Mouse (Mus musculus): Measurements from ENCODE around the gene Ubtd2.

Ubtd2 gene

DNA sequence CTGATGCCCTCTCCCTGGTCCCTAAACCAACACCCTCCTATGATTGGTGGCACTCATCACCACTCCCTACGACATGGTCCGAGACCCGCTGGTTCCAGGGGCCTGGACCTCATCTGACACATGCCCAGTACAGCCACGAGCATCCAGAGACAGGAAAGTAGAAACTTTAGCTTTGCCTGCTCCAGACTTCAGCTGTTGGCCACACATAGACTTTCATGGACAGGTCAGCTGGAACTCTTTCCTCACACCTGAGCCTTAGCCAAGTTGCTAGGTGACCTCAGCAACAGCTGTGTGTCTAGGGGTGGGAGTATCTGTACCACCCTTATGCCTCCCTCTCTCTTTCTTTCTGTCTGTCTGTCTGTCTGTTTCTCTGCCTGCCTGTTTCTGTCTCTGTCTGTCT is 93.1 kb downstream of the Ubtd2 start:
- DNase-seq: no peak

DNA sequence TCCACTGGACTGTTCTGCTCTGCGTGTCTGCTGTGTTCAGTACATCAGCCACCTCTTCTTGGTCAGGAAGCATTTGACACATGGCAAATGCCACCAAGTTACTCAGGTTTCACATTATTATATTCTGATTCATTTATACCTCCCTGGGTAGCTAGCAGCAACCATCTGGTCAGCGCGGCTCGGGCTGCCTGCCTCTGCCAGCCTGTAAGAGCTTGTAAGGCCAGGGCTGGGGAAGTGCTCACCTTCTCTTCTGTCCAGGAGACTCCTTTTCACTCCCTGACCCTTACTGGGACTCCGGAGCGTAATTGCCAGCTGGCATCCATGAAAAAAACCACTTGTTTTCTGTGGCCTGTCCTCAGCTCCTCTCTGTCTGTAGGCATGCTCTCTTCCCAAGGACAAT is 94.1 kb downstream of the Ubtd2 start:
- DNase-seq: peak; percentile 85

GRCm38 (mm10) chr11:32550102-32550501 is 94.9 kb downstream of the Ubtd2 start:
- DNase-seq: no peak

GRCm38 (mm10) chr11:32551056-32551455 is 95.9 kb downstream of the Ubtd2 start:
- DNase-seq: no peak

- DNase-seq: no peak
These were observed 96.6 kb downstream of the Ubtd2 start for GRCm38 (mm10) chr11:32551579-32552297.

GRCm38 (mm10) chr11:32552401-32553090 is 97.4 kb downstream of the Ubtd2 start:
- DNase-seq: no peak

- DNase-seq: no peak
These were observed 98.4 kb downstream of the Ubtd2 start for GRCm38 (mm10) chr11:32553311-32554140.

DNA sequence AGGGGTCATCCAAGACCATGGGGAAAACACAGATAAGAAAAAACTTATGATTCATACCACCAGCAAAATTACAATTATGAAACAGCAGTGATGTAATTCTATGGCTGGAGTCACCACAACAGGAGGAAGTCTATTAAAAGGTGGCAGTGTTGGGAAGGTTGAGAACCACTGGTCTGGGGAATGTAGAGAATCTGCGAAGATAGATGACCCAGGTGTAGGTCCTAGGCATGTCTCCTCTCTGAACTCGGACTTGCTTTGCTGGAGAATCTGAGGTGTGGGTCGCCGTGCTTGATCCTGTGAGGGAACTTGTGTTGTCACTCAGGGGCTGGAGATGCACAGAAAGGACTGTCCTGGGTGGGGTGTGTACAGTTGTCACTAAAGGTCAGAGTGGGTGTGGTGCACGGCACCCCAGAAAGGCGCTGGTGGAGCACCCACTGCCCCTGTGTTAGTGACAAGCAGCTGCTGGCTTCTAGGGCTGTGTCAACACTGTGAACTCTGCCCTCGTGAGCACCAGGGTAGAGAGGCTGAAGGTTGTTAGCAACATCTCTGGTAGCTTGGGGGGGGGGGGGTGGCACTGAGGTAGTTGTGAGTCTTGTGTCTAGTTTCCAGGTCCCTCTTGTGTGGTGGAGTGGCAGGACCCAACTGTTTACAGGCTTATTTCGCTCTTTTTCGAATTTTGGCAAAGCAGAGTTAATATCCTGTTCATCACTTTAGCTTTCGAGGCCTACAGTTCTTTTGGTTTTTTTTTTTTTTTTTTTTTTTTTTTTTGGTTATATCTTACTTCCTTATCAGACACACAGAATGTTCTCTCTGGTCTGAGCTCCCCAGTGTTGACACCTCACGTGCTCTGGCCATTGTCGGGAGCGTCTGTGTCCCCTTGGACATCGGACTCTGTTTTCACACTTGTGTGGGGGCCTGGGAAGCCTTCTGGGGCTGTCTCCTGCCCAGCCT is 99.2 kb downstream of the Ubtd2 start:
- DNase-seq: no peak

GRCm38 (mm10) chr11:32555103-32555689 is 100.0 kb downstream of the Ubtd2 start:
- no peak for DNase-seq

GRCm38 (mm10) chr11:32556333-32556990 is 101.3 kb downstream of the Ubtd2 start:
- DNase-seq: no peak

GRCm38 (mm10) chr11:32558026-32558425 is 102.9 kb downstream of the Ubtd2 start:
- DNase-seq: no peak

DNA sequence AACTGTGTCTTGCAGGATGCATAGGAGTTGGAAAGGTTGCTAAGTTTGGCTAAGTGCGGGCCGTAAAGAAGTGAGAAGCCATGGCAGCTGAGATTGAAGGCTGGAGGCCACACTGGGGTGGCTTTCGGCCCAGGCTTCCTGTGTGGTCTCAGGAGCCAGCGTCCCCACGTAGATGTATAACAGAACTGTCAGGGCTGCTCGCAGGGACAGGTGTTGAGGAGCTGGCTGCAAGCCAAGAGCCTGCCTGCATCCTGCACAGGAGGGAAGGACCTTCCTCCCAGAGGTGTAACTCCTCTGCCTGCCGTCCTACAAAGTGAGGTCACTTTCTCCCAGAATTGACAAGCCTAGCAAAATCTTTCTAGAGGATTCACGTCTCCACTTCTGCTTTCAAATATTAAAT is 103.5 kb downstream of the Ubtd2 start:
- DNase-seq: no peak

DNA sequence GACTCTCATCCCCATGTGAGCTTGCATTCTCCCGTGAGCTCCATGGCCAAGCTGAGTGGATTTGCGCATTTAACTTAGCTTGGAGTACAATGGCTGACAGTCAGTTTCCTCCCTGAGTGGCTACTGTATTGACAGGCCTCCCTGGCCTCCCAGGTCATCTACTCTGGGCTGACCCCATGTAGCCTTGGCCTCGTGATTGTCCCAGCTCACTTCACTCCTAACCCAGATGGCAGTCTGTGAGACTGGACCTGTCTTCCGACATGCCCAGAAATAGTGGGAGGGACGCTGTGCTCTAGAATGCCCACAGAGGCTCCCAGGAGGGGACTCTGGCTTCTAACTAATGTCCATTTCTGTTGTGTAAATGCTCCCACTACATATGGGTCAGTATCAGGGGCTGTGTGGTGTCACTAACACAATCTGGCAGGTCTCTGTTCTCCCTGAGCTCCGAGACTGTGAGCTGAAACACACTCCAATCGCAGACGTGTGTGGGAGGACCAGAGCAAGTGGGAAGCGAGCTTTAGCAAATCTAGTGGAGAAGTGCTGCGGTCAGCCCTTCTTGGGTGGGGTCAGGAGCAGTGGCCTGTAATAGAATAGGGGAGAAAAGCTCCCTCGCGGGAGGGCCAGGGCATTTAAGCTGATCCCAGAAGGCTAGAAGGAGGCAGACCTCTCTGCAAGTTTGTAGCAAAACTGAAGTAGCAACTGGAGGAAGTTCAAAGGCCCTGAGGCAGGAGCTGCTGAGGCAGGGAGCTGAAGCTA is 105.0 kb downstream of the Ubtd2 start:
- DNase-seq: no peak

DNA sequence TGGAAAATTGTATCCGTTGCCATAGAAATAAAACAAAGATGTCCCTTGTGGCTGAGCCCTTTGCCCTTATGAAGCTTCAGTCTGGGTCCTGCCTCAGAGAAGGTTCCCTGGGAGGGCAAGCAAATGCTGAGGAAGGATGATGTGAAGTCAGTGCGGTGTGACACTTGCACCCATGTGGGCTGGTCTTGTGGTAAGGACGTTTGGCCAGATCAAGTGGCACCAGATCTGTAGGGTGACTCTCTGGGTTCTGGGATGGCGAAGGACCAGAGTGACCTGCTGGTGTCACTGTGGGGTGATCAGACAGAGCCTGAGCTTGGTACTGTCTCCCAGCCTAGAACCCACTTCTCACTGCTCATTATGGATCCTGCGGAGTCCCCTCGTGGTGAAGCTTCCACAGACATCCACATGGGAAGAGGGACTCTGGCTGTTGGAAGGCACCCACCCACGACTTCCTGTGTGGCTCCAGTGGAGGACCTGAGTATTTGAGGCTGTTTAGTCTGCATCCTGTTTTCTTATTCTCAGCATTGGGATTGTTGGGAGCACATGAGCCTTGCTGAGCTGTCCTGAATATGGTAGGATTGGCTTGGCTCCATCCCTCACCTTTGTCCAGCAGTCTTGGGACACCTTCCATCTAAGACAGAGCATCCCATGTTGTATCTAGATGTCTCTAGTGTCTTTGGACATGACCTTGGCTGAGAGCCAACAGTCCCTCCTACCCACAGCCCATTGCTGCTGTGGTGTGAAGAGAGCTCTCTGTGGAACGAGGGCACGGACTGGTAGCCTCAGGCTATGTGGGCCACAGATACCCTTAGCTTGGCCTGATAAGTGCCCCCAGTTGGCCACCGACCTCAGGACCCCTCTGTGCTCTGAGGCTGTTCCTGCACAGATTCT is 106.5 kb downstream of the Ubtd2 start:
- no peak for DNase-seq

DNA sequence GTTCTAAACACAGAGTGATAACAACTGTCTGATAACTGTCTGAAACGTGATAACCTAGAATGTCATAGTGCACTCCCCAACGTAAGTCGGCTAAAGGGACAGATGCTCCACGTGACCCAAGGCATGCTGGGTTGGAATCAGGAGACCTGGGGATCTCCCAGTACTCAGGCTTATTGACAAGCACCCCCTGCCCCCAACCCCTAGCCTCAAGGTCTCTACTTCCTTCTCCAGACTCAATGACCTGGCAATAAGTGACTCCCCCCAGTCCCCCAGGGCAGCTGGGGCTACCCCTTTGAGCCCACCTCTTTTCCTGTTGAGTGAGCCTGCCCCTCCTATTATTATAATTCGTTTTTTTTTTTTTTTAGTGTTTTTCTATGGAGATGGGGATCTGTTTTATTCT is 107.5 kb downstream of the Ubtd2 start:
- DNase-seq: no peak

DNA sequence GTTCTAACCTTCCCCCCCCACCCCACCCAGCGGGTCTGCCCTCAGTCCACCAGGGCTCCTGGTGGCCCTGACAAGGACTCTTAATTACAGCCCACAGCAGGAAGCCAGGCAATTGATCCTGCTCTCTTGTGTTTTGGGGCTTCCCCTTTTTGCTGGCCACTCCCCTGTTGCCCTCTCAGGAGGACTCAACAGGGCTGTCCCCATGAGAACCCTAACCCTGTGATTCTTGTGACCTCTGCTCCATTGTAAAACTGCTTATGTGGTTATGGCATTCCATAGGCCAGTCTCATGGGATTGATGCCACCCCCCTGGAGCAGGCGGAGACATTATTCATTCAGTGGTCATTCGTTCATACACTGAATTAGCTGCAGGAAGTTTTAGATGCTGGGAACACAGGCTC is 108.5 kb downstream of the Ubtd2 start:
- no peak for DNase-seq

DNA sequence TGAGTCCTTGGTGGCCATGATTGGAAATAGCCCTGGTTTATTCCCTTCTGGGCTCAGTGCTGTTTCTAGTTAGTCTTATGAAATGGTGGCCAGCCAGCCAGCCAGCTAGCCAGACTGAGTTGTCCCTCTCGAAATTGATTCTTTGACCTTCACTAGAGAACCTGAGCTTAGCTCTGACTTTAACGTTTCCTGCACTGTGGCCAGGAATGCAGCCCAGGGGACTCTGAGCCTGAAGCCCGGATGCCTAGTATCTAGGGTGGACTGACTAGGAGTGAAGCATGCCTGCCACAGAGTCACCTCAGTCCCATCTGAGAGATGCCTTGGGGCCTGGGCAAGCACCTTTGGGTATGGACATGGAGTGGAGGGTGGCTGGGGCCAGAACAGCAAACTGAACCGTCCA is 109.5 kb downstream of the Ubtd2 start:
- DNase-seq: no peak

GRCm38 (mm10) chr11:32565088-32565487 is 109.9 kb downstream of the Ubtd2 start:
- no peak for DNase-seq

DNA sequence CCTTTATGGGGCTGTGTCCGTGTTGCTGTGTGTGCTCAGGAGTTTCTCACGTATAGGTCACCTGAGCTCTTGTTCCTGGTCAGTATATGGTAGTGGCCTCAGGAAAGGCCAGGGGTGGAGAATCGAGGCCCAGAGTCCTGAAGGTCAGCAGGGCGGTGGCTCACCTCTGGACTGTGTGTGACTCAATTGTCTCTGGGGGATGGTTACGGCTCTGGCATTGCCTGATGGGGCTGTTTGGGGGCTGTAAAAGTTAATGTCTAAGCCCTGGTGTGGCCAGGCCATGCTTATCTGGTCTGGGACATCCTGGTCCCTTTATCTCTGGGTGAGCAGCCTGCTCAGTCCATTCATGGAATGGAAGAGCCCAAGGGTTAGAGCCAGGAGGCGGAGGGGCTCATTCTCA is 111.0 kb downstream of the Ubtd2 start:
- DNase-seq: no peak
